11 mouse cellular contexts compared by ENCODE assay signal in genomic region chr5:112859379-112860035, GRCm38 (mm10). TPM values are rescaled to one million over a fixed set of nuclear protein-coding genes. Genes with fewer than 3 reads are reported as not detected.
DNase-seq lines count a peak whose midpoint lies in the region; ATAC-seq and TF ChIP-seq lines count a peak whose summit lies in the region.
"Had no signal": no experiment of that assay in that cellular context is flagged by ENCODE, and none has a peak within 500 bp of the region (broad histone marks: within the 10 kb centered on the region; RNA-seq: fewer than 3 reads in every experiment).

No protein-coding gene starts in this region.

- no peak for TF ChIP-seq CTCF in hindbrain, postnatal 0 days (IDR thresholded peaks at IDR 0.05; ENCODE audit: low read depth)

- H3K4me2 ChIP-seq in forebrain, embryonic 13.5 days = no peak overlapping the region
- no peak overlapping the region for H3K4me2 ChIP-seq in hindbrain, postnatal 0 days (ENCODE audit: low read depth, low read length)
- H3K4me2 ChIP-seq: embryonic facial prominence, embryonic 15.5 days had no signal

- H3K27me3 ChIP-seq in forebrain, embryonic 13.5 days = peaks cover 2% of the 10 kb centered on the region; the same call in 1 of the 2 replicates
- peaks cover 6% of the 10 kb centered on the region; the same call in 1 of the 2 replicates for H3K27me3 ChIP-seq in forebrain, embryonic 10.5 days (ENCODE audit: poor library complexity, severe bottlenecking)
- H3K27me3 ChIP-seq in hindbrain, postnatal 0 days (ENCODE audit: insufficient read depth, low read length) = no peaks in the 10 kb centered on the region

- H3K36me3 ChIP-seq in forebrain, embryonic 13.5 days (ENCODE audit: poor library complexity, severe bottlenecking) = no peaks in the 10 kb centered on the region
- H3K36me3 ChIP-seq in forebrain, embryonic 10.5 days (replicated peaks) = no peaks in the 10 kb centered on the region
- no peaks in the 10 kb centered on the region for H3K36me3 ChIP-seq in hindbrain, postnatal 0 days (ENCODE audit: insufficient read depth, low read length)
- H3K36me3 ChIP-seq: embryonic facial prominence, embryonic 15.5 days had no signal

- intact Hi-C loops in heart, postnatal 36 days (cut with DNase I) = loop anchor here (10.0 kb wide), 1 partner anchor 385 kb away; no protein-coding TSS in a partner anchor

- H3K4me1 ChIP-seq in forebrain, embryonic 13.5 days = 0 out of 2 replicates have a peak, but pooled peaks cover 5% of the 10 kb centered on the region
- H3K4me1 ChIP-seq in forebrain, embryonic 10.5 days = peaks cover 16% of the 10 kb centered on the region
- peaks cover 6% of the 10 kb centered on the region; the same call in 1 of the 2 replicates for H3K4me1 ChIP-seq in hindbrain, postnatal 0 days (ENCODE audit: insufficient read depth, low read length)
- H3K4me1 ChIP-seq: embryonic facial prominence, embryonic 15.5 days had no signal

- H3K4me3 ChIP-seq in forebrain, embryonic 13.5 days = no peak overlapping the region
- no peak overlapping the region for H3K4me3 ChIP-seq in forebrain, embryonic 10.5 days
- no peak overlapping the region for H3K4me3 ChIP-seq in hindbrain, postnatal 0 days (ENCODE audit: low read length)
- H3K4me3 ChIP-seq: embryonic facial prominence, embryonic 15.5 days had no signal

- peak overlapping the region; percentile 45 for H3K27ac ChIP-seq in forebrain, embryonic 13.5 days
- no peak overlapping the region for H3K27ac ChIP-seq in forebrain, embryonic 10.5 days
- peak overlapping the region; percentile 68 for H3K27ac ChIP-seq in hindbrain, postnatal 0 days
- H3K27ac ChIP-seq: embryonic facial prominence, embryonic 15.5 days had no signal

- H3K9ac ChIP-seq in forebrain, embryonic 13.5 days = no peak overlapping the region
- H3K9ac ChIP-seq in hindbrain, postnatal 0 days (replicated peaks; ENCODE audit: low read length) = no peak overlapping the region
- H3K9ac ChIP-seq: embryonic facial prominence, embryonic 15.5 days; liver, postnatal 0 days had no signal

- no peak for DNase-seq in forebrain, embryonic 10.5 days (ENCODE audit: extremely low spot score, low spot score)
- peak; percentile 56 to 92 for DNase-seq in adrenal gland, adult (ENCODE audit: inconsistent age in 2 of 2, low spot score in 1 of 2)
- DNase-seq in hindbrain, postnatal 0 days (ENCODE audit: low spot score) = peak; percentile 93
- DNase-seq in lung, postnatal 10 days = peak; percentile 74
- no peak for DNase-seq in c-Kit-positive CD71-positive TER-119-positive erythroid progenitor cells, embryonic 14.5 days (ENCODE audit: low spot score)
- no peak for DNase-seq in heart, postnatal 36 days
- no peak for DNase-seq in heart, adult 18-20 months
- DNase-seq: heart, postnatal 4 days; liver, postnatal 0 days had no signal

- WGBS in forebrain, embryonic 13.5 days = 34% methylated on average over 12 of the region's 12 CpGs
- 74% methylated on average over 12 of the region's 12 CpGs for WGBS in forebrain, embryonic 10.5 days
- 15% methylated on average over 12 of the region's 12 CpGs for WGBS in hindbrain, postnatal 0 days

- peak; percentile 80 for ATAC-seq in forebrain, embryonic 13.5 days
- peak; percentile 81 for ATAC-seq in hindbrain, postnatal 0 days
- ATAC-seq: liver, postnatal 0 days had no signal

- H3K9me3 ChIP-seq in forebrain, embryonic 13.5 days (replicated peaks) = no peaks in the 10 kb centered on the region
- no peaks in the 10 kb centered on the region for H3K9me3 ChIP-seq in forebrain, embryonic 10.5 days
- H3K9me3 ChIP-seq in hindbrain, postnatal 0 days (ENCODE audit: low read length) = no peaks in the 10 kb centered on the region
- H3K9me3 ChIP-seq: embryonic facial prominence, embryonic 15.5 days had no signal

RNA-seq across cellular contexts. Expression of gene Myo18b, which starts 36.7 kb away (rescaled TPM):
- 0.65 and 0.68 TPM in 2 replicates for polyA plus RNA-seq in forebrain, embryonic 13.5 days (2015; fragmentation: Nextera tagmentation; extraction: Ambion mirVana)
- 0.10 and 0.27 TPM in 2 replicates for polyA plus RNA-seq in forebrain, embryonic 10.5 days (2016; fragmentation: Nextera tagmentation; extraction: Ambion mirVana)
- 1.9 and 2.3 TPM in 2 replicates for total RNA-seq in hindbrain, postnatal 0 days (2014; rRNA removed)
- 0.75 and 1.1 TPM in 2 replicates for polyA plus RNA-seq in hindbrain, postnatal 0 days (2015; fragmentation: Nextera tagmentation; extraction: Ambion mirVana)
- total RNA-seq in heart, postnatal 36 days (2021) = 100 to 1,000 TPM; 242 to 244 TPM
- 100 to 1,000 TPM; 197 to 201 TPM for total RNA-seq in heart, adult 18-20 months (2021)
- polyA plus RNA-seq: liver, postnatal 0 days had no signal

Comparison
In these comparisons a context has a peak if more than half of its experiments do, and no peak if none do; other contexts are left out.
1. DNase-seq: peak in adrenal gland, adult (2 of 2), hindbrain, postnatal 0 days (single experiment) and lung, postnatal 10 days (single experiment); none in forebrain, embryonic 10.5 days (single experiment), c-Kit-positive CD71-positive TER-119-positive erythroid progenitor cells, embryonic 14.5 days (single experiment), heart, postnatal 36 days (0 of 2) and heart, adult 18-20 months (0 of 2).
2. RNA of gene Myo18b, which starts 36.7 kb away (total RNA-seq): 242 to 244 TPM in heart, postnatal 36 days and 197 to 201 TPM in heart, adult 18-20 months; 1.9 to 2.3 TPM in hindbrain, postnatal 0 days; every median in the first group is over 10 times any median in the second.